Mouse (Mus musculus): ENCODE results near the gene Rpl37. TPM values are rescaled to one million over a fixed set of nuclear protein-coding genes. Genes with fewer than 3 reads are reported as not detected.
"Not testable (repeated sequence)": the region's sequence is repeated elsewhere in the genome, so short reads cannot be mapped to it uniquely, and the experiment has no call there.

Rpl37 gene
- polyA plus RNA-seq, 1 experiment = 1,831 TPM

GRCm38 (mm10) chr15:5126456-5126855 lies 10.0 kb downstream of the Rpl37 start:
- no peak for DNase-seq (ENCODE audit: low spot score)

- DNase-seq (ENCODE audit: low spot score) = no peak
These were observed 11.0 kb downstream of the Rpl37 start for GRCm38 (mm10) chr15:5127487-5127886.

GRCm38 (mm10) chr15:5128176-5128940 lies 11.9 kb downstream of the Rpl37 start:
- DNase-seq (ENCODE audit: low spot score) = no peak

GRCm38 (mm10) chr15:5129111-5129805 lies 12.8 kb downstream of the Rpl37 start:
- DNase-seq (ENCODE audit: low spot score) = no peak

- not testable (repeated sequence) for DNase-seq (ENCODE audit: low spot score)
These were observed 14.6 kb downstream of the Rpl37 start for GRCm38 (mm10) chr15:5130887-5131668.

GRCm38 (mm10) chr15:5133301-5133700 lies 16.9 kb downstream of the Rpl37 start:
- DNase-seq (ENCODE audit: low spot score) = no peak

- DNase-seq (ENCODE audit: low spot score) = no peak
These were observed 17.7 kb downstream of the Rpl37 start for GRCm38 (mm10) chr15:5134179-5134578.

GRCm38 (mm10) chr15:5134945-5135483 lies 18.6 kb downstream of the Rpl37 start:
- no peak for DNase-seq (ENCODE audit: low spot score)

- DNase-seq (ENCODE audit: low spot score) = no peak
These were observed 21.8 kb downstream of the Rpl37 start for GRCm38 (mm10) chr15:5138021-5138856.

GRCm38 (mm10) chr15:5139366-5139765 lies 22.9 kb downstream of the Rpl37 start:
- DNase-seq (ENCODE audit: low spot score) = no peak

GRCm38 (mm10) chr15:5139863-5140262 lies 23.4 kb downstream of the Rpl37 start:
- DNase-seq (ENCODE audit: low spot score) = no peak

GRCm38 (mm10) chr15:5140357-5140756 lies 23.9 kb downstream of the Rpl37 start:
- DNase-seq (ENCODE audit: low spot score) = no peak

GRCm38 (mm10) chr15:5142047-5142446 lies 25.6 kb downstream of the Rpl37 start:
- DNase-seq (ENCODE audit: low spot score) = no peak

- no peak for DNase-seq (ENCODE audit: low spot score)
These were observed 26.3 kb downstream of the Rpl37 start for GRCm38 (mm10) chr15:5142714-5143113.

GRCm38 (mm10) chr15:5143361-5144020 lies 27.0 kb downstream of the Rpl37 start, which contains the start of gene Prkaa1:
Prkaa1 (plus strand) TSS chr15:5143861.
- DNase-seq (ENCODE audit: low spot score) = peak; percentile 71

- peak; percentile 66 for DNase-seq (ENCODE audit: low spot score)
These were observed 27.8 kb downstream of the Rpl37 start for GRCm38 (mm10) chr15:5144021-5144778.

GRCm38 (mm10) chr15:5145196-5145945 lies 28.9 kb downstream of the Rpl37 start:
- no peak for DNase-seq (ENCODE audit: low spot score)

GRCm38 (mm10) chr15:5149187-5149586 lies 32.7 kb downstream of the Rpl37 start:
- DNase-seq (ENCODE audit: low spot score) = no peak

- no peak for DNase-seq (ENCODE audit: low spot score)
These were observed 35.7 kb downstream of the Rpl37 start for GRCm38 (mm10) chr15:5152171-5152570.

Data from urinary bladder, adult 2 months (tissue).